In genomic region chr11:54899657-54900056, GRCm38 (mm10) we compare ENCODE assay signal across 18 mouse cellular contexts.
"Had no signal": no experiment of that assay in that cellular context is flagged by ENCODE, and none has a peak within 500 bp of the region (broad histone marks: within the 10 kb centered on the region; RNA-seq: fewer than 3 reads in every experiment).

No protein-coding gene starts in this region.

- DNase-seq: layer of hippocampus, adult 9-11 months; liver, embryonic 13.5 days; lung, adult 2 months; right cerebral cortex, adult 18-20 months; right cerebral cortex, postnatal 14 days; right cerebral cortex, postnatal 4 days; thymus, adult 2 months; thymus, postnatal 14 days; thymus, postnatal 4 days had no signal

- H3K27me3 ChIP-seq: midbrain, embryonic 15.5 days; neural tube, embryonic 12.5 days; neural tube, embryonic 15.5 days had no signal

- H3K27ac ChIP-seq: hindbrain, postnatal 0 days; layer of hippocampus, adult 2 months; liver, embryonic 13.5 days; macrophage; midbrain, embryonic 12.5 days; midbrain, embryonic 15.5 days; neural tube, embryonic 12.5 days; neural tube, embryonic 15.5 days; stomach, postnatal 0 days had no signal

- H3K9me3 ChIP-seq: liver, embryonic 13.5 days; midbrain, embryonic 12.5 days; midbrain, embryonic 15.5 days; neural tube, embryonic 12.5 days; neural tube, embryonic 15.5 days had no signal

- H3K4me2 ChIP-seq: liver, embryonic 13.5 days; midbrain, embryonic 12.5 days; midbrain, embryonic 15.5 days; neural tube, embryonic 12.5 days; neural tube, embryonic 15.5 days had no signal

- H3K4me3 ChIP-seq: layer of hippocampus, adult 2 months; liver, embryonic 13.5 days; midbrain, embryonic 12.5 days; midbrain, embryonic 15.5 days; neural tube, embryonic 12.5 days; neural tube, embryonic 15.5 days had no signal

- ATAC-seq: hindbrain, postnatal 0 days; inflammation-experienced regulatory T-cells, adult 6 months; midbrain, embryonic 15.5 days had no signal

- H3K9ac ChIP-seq: liver, embryonic 13.5 days; midbrain, embryonic 12.5 days; midbrain, embryonic 15.5 days; neural tube, embryonic 12.5 days; neural tube, embryonic 15.5 days had no signal

- H3K36me3 ChIP-seq: liver, embryonic 13.5 days; midbrain, embryonic 12.5 days; midbrain, embryonic 15.5 days; neural tube, embryonic 12.5 days; neural tube, embryonic 15.5 days had no signal
